Mouse (Mus musculus) ES-E14 (cell line): ENCODE results near the gene Acin1.
A peak's percentile ranks its signal among the peaks of the same experiment; 100 is the strongest.

Experiments used
- CHD2 ChIP-seq: IDR thresholded peaks from 2 replicates; pipeline ENCODE4 v1.6.1; 2014; ENCODE audit warnings: mild to moderate bottlenecking, low read depth, low read length, inconsistent platforms
- HCFC1 ChIP-seq: IDR thresholded peaks from 2 replicates; pipeline ENCODE4 v1.6.1; 2012; ENCODE audit warnings: low read length, inconsistent platforms, borderline replicate concordance; ENCODE audit not compliant: insufficient read depth
- MAFK ChIP-seq: IDR thresholded peaks from 2 replicates; pipeline ENCODE4 v1.6.1; 2014; ENCODE audit warnings: mild to moderate bottlenecking, low read depth, low read length, inconsistent platforms; ENCODE audit not compliant: insufficient read depth
- ZC3H11A ChIP-seq: IDR thresholded peaks from 2 replicates; pipeline ENCODE4 v1.6.1; 2012; ENCODE audit warnings: low read depth, mild to moderate bottlenecking, inconsistent platforms, low read length, borderline replicate concordance
- ZNF384 ChIP-seq: IDR thresholded peaks from 2 replicates; pipeline ENCODE4 v1.6.1; 2012; ENCODE audit warnings: low read depth, low read length, inconsistent platforms

- TF ChIP-seq CHD2 (0 out of 2 replicates have a peak, but pooled peaks have one; percentile 49), ZNF384 (no peak), ZC3H11A (no peak), MAFK (no peak), HCFC1 (no peak)
These were observed 92.7 kb downstream of the Acin1 start for GRCm38 (mm10) chr14:54594055-54594454.
